In genomic region chr13:45537110-45537509, GRCm38 (mm10) we compare ENCODE assay signal across 15 mouse cellular contexts. TPM values are rescaled to one million over a fixed set of nuclear protein-coding genes. Genes with fewer than 3 reads are reported as not detected.
DNase-seq lines count a peak whose midpoint lies in the region; ATAC-seq lines count a peak whose summit lies in the region.
"Had no signal": no experiment of that assay in that cellular context is flagged by ENCODE, and none has a peak within 500 bp of the region (broad histone marks: within the 10 kb centered on the region; RNA-seq: fewer than 3 reads in every experiment).

No protein-coding gene starts in this region.

- peaks cover 57% of the 10 kb centered on the region for H3K36me3 ChIP-seq in heart, embryonic 10.5 days
- H3K36me3 ChIP-seq: forebrain, embryonic 15.5 days; limb, embryonic 10.5 days had no signal

- intact Hi-C loops in heart, postnatal 25 days (cut with DNase I): loop anchor here (5.0 kb wide), 2 partner anchors 45 to 440 kb away; no protein-coding TSS in a partner anchor
- intact Hi-C loops in heart, postnatal 36 days (cut with DNase I): no loop called here

- no peak for ATAC-seq in megakaryocyte-erythroid progenitor cell, adult 5-6 weeks (replicated peaks; ENCODE audit: low FRiP score, low TSS enrichment, poor library complexity, severe bottlenecking)
- ATAC-seq: forebrain, embryonic 15.5 days had no signal

- 35% methylated on average over 9 of the region's 9 CpGs for WGBS in heart, embryonic 10.5 days

- peak overlapping the region; percentile 81; the same call in 1 of the 2 replicates for H3K27ac ChIP-seq in heart, embryonic 10.5 days
- H3K27ac ChIP-seq: forebrain, embryonic 15.5 days; kidney, postnatal 0 days; limb, embryonic 10.5 days; neural tube, embryonic 13.5 days had no signal

- no peaks in the 10 kb centered on the region for H3K27me3 ChIP-seq in heart, embryonic 10.5 days (ENCODE audit: insufficient read depth, poor library complexity, severe bottlenecking)
- H3K27me3 ChIP-seq: forebrain, embryonic 15.5 days; neural tube, embryonic 13.5 days had no signal

- peak; percentile 96 for DNase-seq in heart, adult 11 months
- DNase-seq in heart, postnatal 25 days (ENCODE audit: low spot score): no peak
- no peak for DNase-seq in heart, embryonic 10.5 days (ENCODE audit: low spot score)
- DNase-seq in heart, postnatal 36 days: peak; percentile 33 to 44
- peak; percentile 89 for DNase-seq in lung, postnatal 25 days (ENCODE audit: low spot score)
- no peak for DNase-seq in cerebellum, adult 9-11 months
- no peak for DNase-seq in frontal cortex, postnatal 14 days (ENCODE audit: low spot score in 2 of 2)
- DNase-seq: adrenal gland, adult 2 months; cerebellum, adult 8-10 months; retina, postnatal 1 day had no signal

- H3K4me1 ChIP-seq in heart, embryonic 10.5 days: peaks cover 54% of the 10 kb centered on the region

- H3K4me3 ChIP-seq in heart, embryonic 10.5 days: no peak overlapping the region
- H3K4me3 ChIP-seq: forebrain, embryonic 15.5 days; limb, embryonic 10.5 days; neural tube, embryonic 13.5 days had no signal

- H3K9me3 ChIP-seq in heart, embryonic 10.5 days: no peaks in the 10 kb centered on the region
- H3K9me3 ChIP-seq: forebrain, embryonic 15.5 days; limb, embryonic 10.5 days had no signal

RNA-seq across cellular contexts. Expression of gene Gmpr, which starts 29.9 kb away (rescaled TPM):
- total RNA-seq in heart, postnatal 25 days (2021): 100 to 1,000 TPM; 167 to 189 TPM
- polyA plus RNA-seq in heart, embryonic 10.5 days (2016; fragmentation: Nextera tagmentation; extraction: Ambion mirVana): 133 and 207 TPM in 2 replicates
- 100 to 1,000 TPM; 174 to 188 TPM for total RNA-seq in heart, postnatal 36 days (2021)
- total RNA-seq in megakaryocyte-erythroid progenitor cell, adult 5-6 weeks (2014; fragmentation: Nextera tagmentation): 1.9 and 7.8 TPM in 2 replicates
- total RNA-seq in megakaryocyte-erythroid progenitor cell, adult 5-6 weeks (2017): 2.4 and 9.6 TPM in 2 replicates

Comparison
In these comparisons a context has a peak if more than half of its experiments do, and no peak if none do; other contexts are left out.
1. DNase-seq: peak in heart, adult 11 months (single experiment), heart, postnatal 36 days (2 of 2) and lung, postnatal 25 days (single experiment); none in heart, postnatal 25 days (single experiment), heart, embryonic 10.5 days (single experiment), cerebellum, adult 9-11 months (single experiment) and frontal cortex, postnatal 14 days (0 of 2).
2. RNA of gene Gmpr, which starts 29.9 kb away (total RNA-seq): 167 to 189 TPM in heart, postnatal 25 days and 174 to 188 TPM in heart, postnatal 36 days; 1.9 to 9.6 TPM in megakaryocyte-erythroid progenitor cell, adult 5-6 weeks; every median in the first group is over 10 times any median in the second.